Mouse (Mus musculus) monocyte, adult 5-6 weeks (primary cell): ENCODE data around the gene Actr1b. TPM values are rescaled to one million over a fixed set of nuclear protein-coding genes. Genes with fewer than 3 reads are reported as not detected.

Experiments used
- ATAC-seq: fragments of 153-309, 156-312 bp; replicated peaks from 2 replicates; pipeline ENCODE4 v1.8.0; 2017; ENCODE audit warnings: mild to moderate bottlenecking; ENCODE audit not compliant: low TSS enrichment, insufficient number of reproducible peaks, severe bottlenecking, poor library complexity, low FRiP score
- total RNA-seq: library from RNA; stranded (forward); fragments of 200-1000, 200-491, 200-594 nt; gene quantifications from 3 replicates; pipeline ENCODE4 v1.2.3, GENCODE M21; 2017

Gene Actr1b
- 43.6 to 76.4 TPM (median 61.1 TPM) in 3 replicates for total RNA-seq

GRCm38 (mm10) chr1:36714311-36714710, at the start of gene Actr1b:
Actr1b (minus strand) TSS chr1:36714422.
- no peak for ATAC-seq

GRCm38 (mm10) chr1:36761568-36761967, 47.3 kb upstream of the Actr1b start, which contains the start of gene Zap70:
Zap70 (plus strand) TSS chr1:36761798.
- peak; percentile 28; the same call in 1 of the 2 replicates for ATAC-seq

- ATAC-seq: no peak
Measured at GRCm38 (mm10) chr1:36761061-36761460, 46.8 kb upstream of the Actr1b start.

DNA sequence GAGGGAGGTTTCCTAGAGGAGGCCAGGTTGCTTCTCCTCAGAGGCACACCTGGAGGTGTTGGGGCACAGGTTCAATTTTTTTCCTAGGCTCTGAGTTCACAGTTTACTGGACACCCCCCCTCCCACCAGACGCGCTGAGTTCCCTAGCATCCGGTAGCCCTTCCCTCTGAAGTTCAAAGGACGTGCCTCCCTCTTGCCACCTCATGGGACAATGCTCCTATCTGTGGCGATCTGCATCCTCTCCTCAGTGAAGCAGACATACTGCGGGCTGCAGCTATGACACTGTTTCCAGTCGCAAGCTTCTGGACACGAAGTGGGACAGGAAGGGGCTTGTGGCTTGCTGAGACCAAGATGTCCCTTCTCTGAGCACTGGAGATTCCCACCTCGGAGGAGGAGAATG, 46.2 kb upstream of the Actr1b start:
- ATAC-seq: no peak

- ATAC-seq: no peak
Measured at GRCm38 (mm10) chr1:36759076-36759475, 44.9 kb upstream of the Actr1b start.

- ATAC-seq: no peak
Measured at GRCm38 (mm10) chr1:36758553-36758952, 44.3 kb upstream of the Actr1b start.

GRCm38 (mm10) chr1:36753932-36754675, 39.9 kb upstream of the Actr1b start:
- ATAC-seq: no peak

DNA sequence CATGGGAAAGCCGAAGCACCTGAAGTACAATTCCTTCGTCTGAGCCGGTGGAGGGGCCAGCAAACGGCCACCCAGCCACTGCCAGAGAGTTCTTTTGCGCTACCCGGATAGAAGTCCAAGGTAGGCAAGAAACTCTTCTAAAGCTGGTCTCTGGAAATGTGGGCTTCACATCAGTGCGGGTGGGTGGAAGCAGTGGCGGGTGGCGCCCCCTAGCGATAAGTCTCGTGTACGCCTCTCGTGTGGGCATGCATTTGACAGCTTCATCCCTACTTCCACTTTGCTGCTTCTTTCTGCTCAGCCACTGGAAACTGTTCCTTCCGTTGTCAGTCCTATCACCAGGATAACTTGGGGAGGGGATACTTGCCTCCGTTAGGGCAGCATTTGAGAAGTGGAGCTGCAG, 32.2 kb upstream of the Actr1b start:
- no peak for ATAC-seq

DNA sequence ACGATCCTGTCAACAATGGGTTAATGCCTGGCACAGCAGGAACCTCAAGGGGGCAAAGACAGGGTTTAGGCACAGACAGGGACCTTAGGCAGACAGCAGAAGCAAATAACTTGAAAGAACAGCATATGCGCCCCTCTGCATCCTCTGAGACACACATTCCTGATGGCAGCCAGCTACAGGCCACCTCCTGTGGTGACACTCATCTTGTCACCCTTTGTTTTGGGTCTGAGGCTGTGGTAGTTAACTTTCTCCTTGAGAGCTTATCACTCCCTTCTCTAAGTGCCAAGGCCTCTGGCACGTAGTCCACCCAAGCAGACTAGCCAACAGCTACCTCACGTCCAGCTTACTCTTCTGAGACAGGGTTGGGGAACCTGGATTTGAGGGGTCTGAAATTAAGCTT, 31.4 kb upstream of the Actr1b start:
- ATAC-seq: no peak

DNA sequence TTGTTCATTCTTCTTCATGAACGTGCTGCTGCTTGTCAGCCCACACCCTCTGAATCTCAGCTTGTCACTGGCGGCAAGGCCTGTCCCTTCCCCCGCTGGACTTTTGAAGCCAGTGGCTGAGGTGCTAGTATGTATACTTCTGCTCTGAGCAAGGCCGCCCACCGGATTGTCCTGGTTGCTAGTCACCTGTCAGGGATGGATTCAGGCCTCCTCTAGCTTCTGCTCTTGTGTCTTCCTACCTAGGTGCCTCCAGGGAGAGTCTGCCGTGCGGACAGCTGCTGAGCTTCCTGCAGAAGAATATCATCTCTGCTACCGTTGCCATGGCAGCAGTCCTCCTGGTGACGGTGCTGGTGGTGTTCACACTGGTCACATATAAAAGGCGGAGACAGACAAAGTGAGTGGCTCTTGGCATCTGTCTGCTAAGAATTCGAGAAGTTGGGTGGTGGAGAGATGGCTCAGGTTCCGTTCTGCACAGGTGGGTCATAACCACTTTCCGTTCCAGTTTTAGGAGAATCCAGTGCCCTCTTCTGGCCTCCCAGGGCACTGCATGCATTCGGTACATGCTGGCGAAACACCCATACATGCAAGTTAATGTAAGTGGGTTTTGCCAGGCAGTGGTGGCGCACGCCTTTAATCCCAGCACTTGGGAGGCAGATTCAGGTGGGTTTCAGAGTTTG, 30.2 kb upstream of the Actr1b start:
- ATAC-seq: peak; percentile 63; the same call in 1 of the 2 replicates

GRCm38 (mm10) chr1:36743046-36743445, 28.8 kb upstream of the Actr1b start:
- ATAC-seq: no peak

DNA sequence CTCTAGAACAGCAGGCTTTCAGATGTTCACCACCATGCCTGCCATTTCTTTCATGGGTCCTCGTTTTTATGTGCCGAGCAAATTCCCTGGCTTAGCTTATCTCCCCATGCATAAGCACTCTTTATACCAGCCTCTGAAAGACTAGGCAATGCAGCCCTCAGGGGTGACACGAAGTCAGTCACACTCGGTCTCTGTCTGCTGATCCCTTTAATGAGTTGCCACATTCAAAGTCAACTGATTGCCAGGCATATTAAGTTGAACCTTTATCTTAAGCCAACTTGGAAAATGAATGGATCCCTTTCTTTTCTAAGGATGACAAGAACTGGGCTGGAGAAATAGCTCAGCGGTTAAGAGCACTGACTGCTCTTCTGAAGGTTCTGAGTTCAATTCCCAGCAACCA, 25.0 kb upstream of the Actr1b start:
- no peak for ATAC-seq

DNA sequence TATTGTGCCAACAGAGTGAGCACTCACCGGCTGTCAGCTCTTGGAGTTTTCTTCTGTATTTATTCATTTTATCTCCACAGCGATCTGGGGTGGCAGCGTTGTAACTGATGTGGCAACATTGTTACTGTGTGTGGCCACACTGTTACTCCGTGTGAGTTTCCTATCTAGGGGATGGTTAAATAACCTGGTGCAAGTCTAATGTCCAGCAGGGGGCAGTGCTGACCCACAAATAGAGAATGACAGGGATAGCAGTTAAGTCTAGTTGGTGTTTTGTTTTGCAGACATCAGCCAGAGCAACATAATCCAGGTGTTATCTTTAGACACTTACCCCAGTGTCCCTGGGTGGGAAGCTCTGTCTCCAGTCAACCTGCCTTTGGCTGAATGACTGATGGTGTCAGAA, 23.1 kb upstream of the Actr1b start:
- peak; percentile 95 for ATAC-seq

GRCm38 (mm10) chr1:36724057-36724431, 9.8 kb upstream of the Actr1b start:
- no peak for ATAC-seq

DNA sequence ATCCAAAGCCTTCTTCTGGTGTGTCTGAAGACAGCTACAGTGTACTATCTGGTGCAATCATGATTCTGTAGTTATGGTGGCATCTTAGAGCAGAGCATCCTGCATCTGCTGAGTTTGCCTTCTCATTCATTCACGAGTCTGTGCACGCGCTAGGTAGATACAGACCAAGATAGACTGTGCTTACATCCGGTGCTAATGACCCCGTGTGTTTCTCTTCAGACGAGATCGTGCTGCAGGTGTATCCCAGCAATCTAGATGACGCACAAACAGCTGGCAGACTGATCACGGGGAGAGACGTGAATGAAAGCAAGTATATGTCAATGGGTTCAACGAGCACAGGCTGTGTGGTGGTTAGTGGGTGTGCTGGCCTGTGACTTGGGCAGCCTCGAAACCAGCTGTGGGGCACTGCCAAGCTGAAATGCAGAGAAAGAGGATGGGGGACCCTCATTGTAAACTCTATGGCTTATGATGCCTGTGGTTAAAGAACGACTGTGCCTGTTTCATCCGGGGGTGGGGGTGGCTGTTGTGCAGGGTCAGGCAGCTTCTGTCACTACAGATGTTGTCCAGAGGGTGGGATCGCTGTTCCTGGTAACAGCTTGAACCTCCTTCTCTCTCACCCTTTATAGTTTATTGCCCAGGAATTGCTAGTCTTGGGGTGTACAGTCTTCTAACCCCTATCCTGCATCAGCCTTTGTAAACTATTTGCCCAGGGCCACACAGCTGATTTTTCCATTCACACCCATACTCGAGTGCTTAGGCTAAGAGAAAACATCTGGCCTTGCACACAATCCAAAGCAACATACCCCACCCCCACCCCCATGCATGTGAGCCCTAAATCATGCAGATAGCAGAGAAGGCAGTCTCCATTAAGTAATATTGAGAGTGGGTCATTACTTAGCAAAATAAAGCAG, 9.2 kb upstream of the Actr1b start:
- no peak for ATAC-seq

- no peak for ATAC-seq
Measured at GRCm38 (mm10) chr1:36718786-36719185, 4.6 kb upstream of the Actr1b start.

DNA sequence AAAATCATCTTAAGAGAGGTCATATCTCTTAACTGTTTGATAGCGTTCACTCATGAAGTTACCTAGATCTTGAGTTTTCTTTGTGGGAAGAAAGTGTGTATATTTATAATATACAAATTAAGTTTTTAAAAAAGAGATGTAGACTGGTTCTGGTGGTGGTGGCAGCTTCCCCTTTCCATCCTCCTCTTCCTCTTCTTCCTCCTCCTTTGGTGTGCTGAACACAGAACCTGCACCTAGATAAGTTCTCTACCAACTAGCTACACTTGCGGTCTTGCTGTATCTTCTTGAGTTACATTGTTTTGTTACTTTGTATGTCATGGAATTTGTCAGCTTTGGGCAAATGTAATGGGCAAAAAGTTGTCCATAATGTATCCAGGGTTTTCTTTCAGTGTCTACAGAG, 3.1 kb downstream of the Actr1b start:
- no peak for ATAC-seq

DNA sequence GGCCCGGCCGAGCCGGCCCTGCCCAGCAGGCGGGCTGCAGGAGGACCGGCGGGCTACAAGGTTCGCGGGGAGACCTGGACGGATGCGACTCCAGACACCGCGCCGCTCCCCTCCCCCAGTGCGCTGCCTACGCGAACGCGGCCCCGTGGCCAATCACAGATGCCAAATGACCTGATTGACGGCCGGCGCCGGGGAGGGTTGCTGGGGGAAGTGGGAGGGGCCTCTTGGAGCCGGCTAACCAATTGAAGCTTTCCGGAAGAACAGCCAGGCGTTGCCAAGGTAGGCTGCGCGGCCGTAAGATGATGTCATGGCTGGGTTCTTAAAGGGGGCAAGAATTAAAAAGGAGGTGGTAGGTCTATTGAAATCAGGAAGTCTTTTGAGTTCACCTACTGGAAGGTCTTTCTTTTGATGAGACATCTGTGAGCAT, 4.4 kb downstream of the Actr1b start, which contains the start of gene 4933424G06Rik:
4933424G06Rik (plus strand) TSS at position 296 of the 427 bp plus-strand sequence.
- ATAC-seq: peak; percentile 97
